Mouse (Mus musculus) embryonic fibroblast, embryonic 13.5 days (primary cell): ENCODE measurements around the gene Olfr550.

Source experiments
- CTCF ChIP-seq: IDR thresholded peaks from 2 replicates; pipeline ENCODE4 v1.5.1; 2011; ENCODE audit warnings: mild to moderate bottlenecking, control low read depth, low read length, moderate library complexity, borderline replicate concordance; ENCODE audit not compliant: insufficient read depth
- POLR2A ChIP-seq: IDR thresholded peaks from 2 replicates; pipeline ENCODE4 v1.6.1; 2011; ENCODE audit warnings: low read depth, mild to moderate bottlenecking, control low read depth, low read length, moderate library complexity

DNA sequence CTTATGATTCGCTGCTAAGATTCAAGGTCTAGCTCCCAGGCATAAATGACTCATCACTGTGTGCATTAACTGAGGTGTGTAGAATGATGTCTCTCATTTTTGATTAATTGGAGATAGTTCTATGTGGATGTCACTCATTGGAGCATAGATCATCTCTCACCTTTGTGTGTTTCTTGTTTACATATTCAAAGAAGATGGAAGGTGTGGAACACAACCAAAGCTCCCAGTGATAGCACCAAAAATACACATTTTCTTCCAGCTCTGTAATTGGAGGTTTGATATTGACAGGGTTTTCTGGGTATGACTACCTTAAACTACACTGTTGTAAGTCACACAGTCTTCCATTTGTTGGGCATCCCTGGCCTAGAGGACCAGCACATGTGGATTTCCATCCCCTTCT, 36.8 kb upstream of the Olfr550 start, which contains the start of gene Olfr547:
- TF ChIP-seq POLR2A (no peak), CTCF (no peak)
